Mouse (Mus musculus) erythroblast, embryonic 14.5 days (primary cell): ENCODE results near the gene Plekhf1.

Experiments
- GATA1 ChIP-seq: IDR thresholded peaks from 2 replicates; pipeline ENCODE4 v1.6.1; 2012; ENCODE audit warnings: low read length, inconsistent platforms, mixed read lengths
- TAL1 ChIP-seq: IDR thresholded peaks from 3 replicates; pipeline ENCODE4 v1.6.1; 2012; ENCODE audit warnings: low read length, inconsistent platforms, mixed read lengths

DNA sequence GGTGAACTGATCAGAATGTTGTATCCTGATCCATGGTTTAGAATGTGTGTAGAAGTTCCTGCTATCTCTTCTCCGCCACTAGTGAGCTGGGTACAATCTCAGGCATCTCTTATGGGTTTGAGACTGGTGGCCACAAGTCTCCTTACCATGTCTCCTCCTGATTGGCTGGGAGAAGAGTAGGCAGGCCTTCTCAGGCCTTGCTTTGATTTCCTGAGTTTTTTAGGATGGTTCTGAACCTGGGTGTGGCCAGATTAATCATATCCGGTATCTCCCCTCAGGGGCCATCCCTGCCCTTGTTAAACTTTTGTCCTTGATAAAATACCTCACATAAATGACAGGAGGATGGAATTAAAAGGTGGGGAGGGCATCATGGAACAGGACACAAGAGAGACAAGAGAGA is 31.8 kb upstream of the Plekhf1 start:
- TF ChIP-seq GATA1 (no peak), TAL1 (no peak)
